Mouse (Mus musculus) C2C12 (cell line): ENCODE results near the gene Ilk.

Experiments used
- CEBPB ChIP-seq: IDR thresholded peaks from one replicate; pipeline ENCODE4 v1.6.1; 2011; ENCODE audit warnings: low read depth, mild to moderate bottlenecking, control low read depth, moderate library complexity
- CTCF ChIP-seq: IDR thresholded peaks from one replicate; pipeline ENCODE4 v1.5.1; 2011; ENCODE audit not compliant: control insufficient read depth, insufficient read depth, insufficient read length
- FOSL1 ChIP-seq: IDR thresholded peaks from one replicate; pipeline ENCODE4 v1.8.0; 2011; ENCODE audit warnings: mild to moderate bottlenecking, low read length; ENCODE audit not compliant: poor library complexity, insufficient read depth, severe bottlenecking
- MAX ChIP-seq: IDR thresholded peaks from one replicate; pipeline ENCODE4 v1.6.1; 2011; ENCODE audit warnings: mild to moderate bottlenecking, control low read depth
- MYOD1 ChIP-seq: IDR thresholded peaks from one replicate; pipeline ENCODE4 v1.6.1; 2011; ENCODE audit warnings: low read depth; ENCODE audit not compliant: control insufficient read depth, insufficient read length
- MYOG ChIP-seq: IDR thresholded peaks from one replicate; pipeline ENCODE4 v1.6.1; 2011; ENCODE audit not compliant: control insufficient read depth, insufficient read length; ENCODE audit errors: extremely low read depth
- USF1 ChIP-seq: IDR thresholded peaks from one replicate; pipeline ENCODE4 v1.6.1; 2011; ENCODE audit warnings: low read depth, mild to moderate bottlenecking, control low read depth, moderate library complexity

- TF ChIP-seq MAX (no peak), CTCF (no peak), MYOD1 (no peak), USF1 (no peak), CEBPB (no peak), MYOG (no peak), FOSL1 (no peak)
These were observed 33.6 kb downstream of the Ilk start for GRCm38 (mm10) chr7:105769959-105770358.
